Comparison of ENCODE assay signal across 16 mouse cellular contexts in the genomic region with DNA sequence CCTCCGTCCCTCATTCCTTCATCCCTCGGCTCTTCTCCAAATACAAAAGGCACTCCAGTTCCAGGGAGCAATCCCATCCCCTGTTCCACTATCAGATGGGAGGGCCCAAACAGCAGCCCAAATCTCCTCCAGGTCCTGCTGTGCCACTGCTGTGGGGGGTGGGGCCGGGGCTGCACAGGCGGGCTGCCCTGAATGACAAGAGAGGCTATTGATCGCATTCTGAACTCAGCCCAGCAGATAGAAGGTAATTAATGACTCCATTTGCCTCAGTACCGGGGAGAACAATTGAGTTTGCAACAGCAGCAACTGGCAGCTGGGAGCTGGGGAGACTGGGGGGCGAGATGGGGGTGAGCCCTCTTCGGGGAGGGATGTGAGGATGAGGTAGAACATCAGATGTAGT. TPM values are rescaled to one million over a fixed set of nuclear protein-coding genes. Genes with fewer than 3 reads are reported as not detected.
DNase-seq lines count a peak whose midpoint lies in the region; ATAC-seq lines count a peak whose summit lies in the region.
"Had no signal": no experiment of that assay in that cellular context is flagged by ENCODE, and none has a peak within 500 bp of the region (broad histone marks: within the 10 kb centered on the region; RNA-seq: fewer than 3 reads in every experiment).

No protein-coding gene starts in this region.

- H3K9me3 ChIP-seq in hindbrain, embryonic 14.5 days (ENCODE audit: control insufficient read depth, low read length): no peaks in the 10 kb centered on the region
- H3K9me3 ChIP-seq: heart, embryonic 13.5 days had no signal

- H3K4me3 ChIP-seq in hindbrain, embryonic 14.5 days (replicated peaks; ENCODE audit: low read length): no peak overlapping the region
- H3K4me3 ChIP-seq: heart, embryonic 13.5 days had no signal

- no peaks in the 10 kb centered on the region for H3K27me3 ChIP-seq in hindbrain, embryonic 14.5 days (ENCODE audit: control insufficient read depth, insufficient read depth, low read length)

- H3K27ac ChIP-seq in hindbrain, embryonic 14.5 days: 0 out of 2 replicates have a peak overlapping the region, but pooled peaks have one; percentile 3
- H3K27ac ChIP-seq: heart, embryonic 13.5 days had no signal

- no peak overlapping the region for H3K9ac ChIP-seq in hindbrain, embryonic 14.5 days
- H3K9ac ChIP-seq: heart, embryonic 13.5 days; lung, embryonic 14.5 days had no signal

- DNase-seq in retina, postnatal 1 day: peak; percentile 45
- DNase-seq in retina, embryonic 14.5 days (ENCODE audit: low spot score): no peak
- peak; percentile 34 for DNase-seq in embryo, embryonic 10 days (ENCODE audit: low spot score)
- no peak for DNase-seq in hindbrain, embryonic 14.5 days (ENCODE audit: low spot score)
- DNase-seq in spleen, postnatal 14 days (ENCODE audit: low spot score in 2 of 2): no peak
- no peak for DNase-seq in right cerebral cortex, postnatal 4 days
- DNase-seq in cerebellum, adult 9-11 months: no peak
- DNase-seq: cerebellum, adult 11-12 months; kidney, adult 9 months; left cerebral cortex, postnatal 4 days; thymus, adult 2 months had no signal

- no peak overlapping the region for H3K4me2 ChIP-seq in hindbrain, embryonic 14.5 days (replicated peaks)
- H3K4me2 ChIP-seq: heart, embryonic 13.5 days; liver, embryonic 11.5 days; lung, embryonic 14.5 days had no signal

- no peaks in the 10 kb centered on the region; the same call in 1 of the 2 replicates for H3K4me1 ChIP-seq in hindbrain, embryonic 14.5 days (replicated peaks; ENCODE audit: control insufficient read depth, insufficient read depth, low read length)

- ATAC-seq in hindbrain, embryonic 14.5 days (ENCODE audit: low FRiP score): no peak
- ATAC-seq: CD4-positive, CD25-positive, alpha-beta regulatory T cell, adult 4 months had no signal

- WGBS in hindbrain, embryonic 14.5 days: 3% methylated on average over 8 of the region's 8 CpGs

- no peaks in the 10 kb centered on the region for H3K36me3 ChIP-seq in hindbrain, embryonic 14.5 days (replicated peaks; ENCODE audit: control insufficient read depth, insufficient read depth)
- H3K36me3 ChIP-seq: heart, embryonic 13.5 days had no signal

RNA-seq across cellular contexts. Expression of gene Pax2, which starts 52.9 kb away (rescaled TPM):
- 18.7 and 22.1 TPM in 2 replicates for polyA plus RNA-seq in hindbrain, embryonic 14.5 days (2014; fragmentation: Nextera tagmentation; extraction: Ambion mirVana)
- polyA plus RNA-seq: heart, embryonic 13.5 days; large intestine, adult 2 months; liver, embryonic 11.5 days had no signal

Comparison
In these comparisons a context has a peak if more than half of its experiments do, and no peak if none do; other contexts are left out.
1. DNase-seq: peak in retina, postnatal 1 day (single experiment) and embryo, embryonic 10 days (single experiment); none in retina, embryonic 14.5 days (single experiment), hindbrain, embryonic 14.5 days (single experiment), spleen, postnatal 14 days (0 of 2), right cerebral cortex, postnatal 4 days (single experiment) and cerebellum, adult 9-11 months (single experiment).